Mouse (Mus musculus) MEL (cell line): ENCODE data around the gene Mgat4b. TPM values are rescaled to one million over a fixed set of nuclear protein-coding genes. Genes with fewer than 3 reads are reported as not detected.

Experiments
- DNase-seq: peaks from one replicate; pipeline ENCODE4 v3.0.0; 2011; ENCODE audit warnings: low read depth, low spot score
- H3K27ac ChIP-seq: 2 replicates; pipeline ENCODE4 v1.5.1; 2012; ENCODE audit warnings: low read depth, mild to moderate bottlenecking, control low read depth, low read length, moderate library complexity; ENCODE audit not compliant: control insufficient read depth
- H3K27me3 ChIP-seq, 2 experiments: fragments of 150-350 bp in 1 of 2; sonication (generic) in 1 of 2; 2 replicates each; pipeline ENCODE4 v1.6.1; 2012; ENCODE audit warnings: low read length in 2 of 2, mild to moderate bottlenecking in 2 of 2, improper control_type of control experiment in 1 of 2, moderate library complexity in 1 of 2; ENCODE audit not compliant: insufficient read depth in 2 of 2, control insufficient read depth in 1 of 2
- H3K36me3 ChIP-seq, 2 experiments: 2 replicates each; pipeline ENCODE4 v1.6.1; 2012 to 2014; ENCODE audit warnings: low read length in 2 of 2, improper control_type of control experiment in 1 of 2, inconsistent platforms in 1 of 2, mild to moderate bottlenecking in 1 of 2; ENCODE audit not compliant: insufficient read depth in 2 of 2, control insufficient read depth in 1 of 2
- H3K4me1 ChIP-seq, 2 experiments: fragments of 150-350 bp in 1 of 2; sonication (generic) in 1 of 2; 2 replicates each; pipeline ENCODE4 v1.6.1; 2012; ENCODE audit warnings: low read length in 2 of 2, improper control_type of control experiment in 1 of 2, mild to moderate bottlenecking in 1 of 2; ENCODE audit not compliant: insufficient read depth in 2 of 2, control insufficient read depth in 1 of 2
- H3K4me3 ChIP-seq, 2 experiments: fragments of 150-350 bp in 1 of 2; sonication (generic) in 1 of 2; 2 replicates each; pipeline ENCODE4 v1.5.1; 2012; ENCODE audit warnings: low read depth in 2 of 2, low read length in 2 of 2, mild to moderate bottlenecking in 2 of 2, moderate library complexity in 2 of 2, control low read depth in 1 of 2, improper control_type of control experiment in 1 of 2; ENCODE audit not compliant: control insufficient read depth in 1 of 2, insufficient read depth in 1 of 2
- H3K79me2 ChIP-seq: 2 replicates; pipeline ENCODE4 v1.6.1; 2012; ENCODE audit warnings: mild to moderate bottlenecking, low read length, moderate library complexity; ENCODE audit not compliant: control insufficient read depth, poor library complexity, insufficient read depth
- H3K9ac ChIP-seq: 2 replicates; pipeline ENCODE4 v1.6.1; 2012; ENCODE audit warnings: low read depth, mild to moderate bottlenecking, control low read depth, low read length, moderate library complexity; ENCODE audit not compliant: control insufficient read depth, poor library complexity, severe bottlenecking
- H3K9me3 ChIP-seq: fragments of 150-350 bp; sonication (generic); replicated peaks from 2 replicates; pipeline ENCODE4 v1.6.1; 2012; ENCODE audit warnings: mild to moderate bottlenecking, low read length, improper control_type of control experiment, moderate library complexity; ENCODE audit not compliant: insufficient read depth
- CHD2 ChIP-seq: IDR thresholded peaks from 2 replicates; pipeline ENCODE4 v1.6.1; 2011; ENCODE audit warnings: low read length, improper control_type of control experiment
- CTCF ChIP-seq, 3 experiments: IDR thresholded peaks in 2 of 3; conservative IDR thresholded peaks in 1 of 3; 2 replicates each; pipeline ENCODE4 v1.5.1; 2011 to 2012; ENCODE audit warnings: low read length in 3 of 3, low read depth in 2 of 3, mild to moderate bottlenecking in 2 of 3, improper control_type of control experiment in 1 of 3, inconsistent platforms in 1 of 3, mixed read lengths in 1 of 3, moderate library complexity in 1 of 3; ENCODE audit not compliant: control insufficient read depth in 1 of 3, insufficient read depth in 1 of 3, poor library complexity in 1 of 3, severe bottlenecking in 1 of 3
- E2F4 ChIP-seq: IDR thresholded peaks from 2 replicates; pipeline ENCODE4 v1.6.1; 2011; ENCODE audit warnings: low read depth, low read length, improper control_type of control experiment, borderline replicate concordance
- EP300 ChIP-seq, 2 experiments: IDR thresholded peaks; 2 replicates each; pipeline ENCODE4 v1.6.1; 2011; ENCODE audit warnings: improper control_type of control experiment in 2 of 2, low read length in 2 of 2, low read depth in 1 of 2, mild to moderate bottlenecking in 1 of 2
- HCFC1 ChIP-seq: IDR thresholded peaks from 2 replicates; pipeline ENCODE4 v1.6.1; 2012; ENCODE audit warnings: low read depth, mild to moderate bottlenecking, inconsistent platforms, low read length, improper control_type of control experiment, moderate library complexity
- MAX ChIP-seq: IDR thresholded peaks from 2 replicates; pipeline ENCODE4 v1.6.1; 2011; ENCODE audit warnings: low read length, improper control_type of control experiment
- MAZ ChIP-seq: IDR thresholded peaks from 2 replicates; pipeline ENCODE4 v1.6.1; 2012; ENCODE audit warnings: low read depth, mild to moderate bottlenecking, inconsistent platforms, low read length, improper control_type of control experiment
- MEF2A ChIP-seq: IDR thresholded peaks from 2 replicates; pipeline ENCODE4 v1.6.1; 2014; ENCODE audit warnings: low read depth, mild to moderate bottlenecking, inconsistent platforms, low read length, improper control_type of control experiment; ENCODE audit not compliant: poor library complexity, insufficient replicate concordance, severe bottlenecking; ENCODE audit errors: extremely low read depth
- NELFE ChIP-seq: IDR thresholded peaks from 2 replicates; pipeline ENCODE4 v1.6.1; 2011; ENCODE audit warnings: low read depth, low read length, improper control_type of control experiment
- NRF1 ChIP-seq: IDR thresholded peaks from 2 replicates; pipeline ENCODE4 v1.6.1; 2014; ENCODE audit warnings: low read depth, mild to moderate bottlenecking, inconsistent platforms, low read length, improper control_type of control experiment, moderate library complexity; ENCODE audit not compliant: poor library complexity, insufficient read depth, severe bottlenecking
- POLR2AphosphoS2 ChIP-seq: IDR thresholded peaks from 2 replicates; pipeline ENCODE4 v1.6.1; 2011; ENCODE audit warnings: low read length, improper control_type of control experiment
- RAD21 ChIP-seq: IDR thresholded peaks from 2 replicates; pipeline ENCODE4 v1.6.1; 2011; ENCODE audit warnings: mild to moderate bottlenecking, low read depth, low read length, improper control_type of control experiment
- SMC3 ChIP-seq: IDR thresholded peaks from 2 replicates; pipeline ENCODE4 v1.6.1; 2011; ENCODE audit warnings: low read depth, low read length, improper control_type of control experiment
- TCF12 ChIP-seq: IDR thresholded peaks from 2 replicates; pipeline ENCODE4 v1.6.1; 2014; ENCODE audit warnings: low read depth, mild to moderate bottlenecking, inconsistent platforms, low read length, improper control_type of control experiment, moderate library complexity
- UBTF ChIP-seq: IDR thresholded peaks from 2 replicates; pipeline ENCODE4 v1.6.1; 2012; ENCODE audit warnings: low read depth, mild to moderate bottlenecking, inconsistent platforms, low read length, improper control_type of control experiment, moderate library complexity, borderline replicate concordance; ENCODE audit not compliant: insufficient read depth
- ZMIZ1 ChIP-seq: IDR thresholded peaks from 2 replicates; pipeline ENCODE4 v1.6.1; 2012; ENCODE audit warnings: low read depth, mild to moderate bottlenecking, inconsistent platforms, low read length, improper control_type of control experiment, moderate library complexity
- ZNF384 ChIP-seq: IDR thresholded peaks from 2 replicates; pipeline ENCODE4 v1.6.1; 2012; ENCODE audit warnings: low read depth, mild to moderate bottlenecking, inconsistent platforms, low read length, improper control_type of control experiment
- polyA plus RNA-seq, 2 experiments: library from polyadenylated mRNA; stranded (reverse) in 1 of 2; unstranded in 1 of 2; fragments of >175 nt in 1 of 2; fragments of >200 nt in 1 of 2; gene quantifications; 2 replicates each; pipeline versions ENCODE4 v1.2.1 to v1.2.4; 2012; ENCODE audit warnings: low replicate concordance in 2 of 2, low read depth in 1 of 2; ENCODE audit not compliant: insufficient read length in 2 of 2, insufficient read depth in 1 of 2, missing spikeins in 1 of 2
- total RNA-seq: library from RNA; depleted of rRNA; stranded (reverse); fragments of 300-350 nt; gene quantifications from 2 replicates; pipeline ENCODE4 v1.2.3, GENCODE M21; 2012

Mgat4b gene
- total and polyA plus RNA-seq, 3 experiments: 33.7 to 69.4 TPM; not detected in 1

- no peak overlapping the region for H3K9ac ChIP-seq
- no peaks in the 10 kb centered on the region for H3K9me3 ChIP-seq
- no peak for TF ChIP-seq POLR2AphosphoS2
- no peak for TF ChIP-seq HCFC1
- no peak for TF ChIP-seq TCF12
- no peaks in the 10 kb centered on the region for H3K27me3 ChIP-seq
- DNase-seq: peak; percentile 35
- peaks cover 3 to 5% of the 10 kb centered on the region in 2 experiments; a peak in 3 of 4 replicates for H3K36me3 ChIP-seq
- no peak overlapping the region for H3K27ac ChIP-seq
- peaks cover 12% of the 10 kb centered on the region for H3K79me2 ChIP-seq
- H3K4me1 ChIP-seq: peaks cover 4 to 15% of the 10 kb centered on the region in 2 experiments; a peak in 3 of 4 replicates
- H3K4me3 ChIP-seq: no peak overlapping the region
These were observed 18.1 kb downstream of the Mgat4b start for GRCm38 (mm10) chr11:50228772-50229171.

DNA sequence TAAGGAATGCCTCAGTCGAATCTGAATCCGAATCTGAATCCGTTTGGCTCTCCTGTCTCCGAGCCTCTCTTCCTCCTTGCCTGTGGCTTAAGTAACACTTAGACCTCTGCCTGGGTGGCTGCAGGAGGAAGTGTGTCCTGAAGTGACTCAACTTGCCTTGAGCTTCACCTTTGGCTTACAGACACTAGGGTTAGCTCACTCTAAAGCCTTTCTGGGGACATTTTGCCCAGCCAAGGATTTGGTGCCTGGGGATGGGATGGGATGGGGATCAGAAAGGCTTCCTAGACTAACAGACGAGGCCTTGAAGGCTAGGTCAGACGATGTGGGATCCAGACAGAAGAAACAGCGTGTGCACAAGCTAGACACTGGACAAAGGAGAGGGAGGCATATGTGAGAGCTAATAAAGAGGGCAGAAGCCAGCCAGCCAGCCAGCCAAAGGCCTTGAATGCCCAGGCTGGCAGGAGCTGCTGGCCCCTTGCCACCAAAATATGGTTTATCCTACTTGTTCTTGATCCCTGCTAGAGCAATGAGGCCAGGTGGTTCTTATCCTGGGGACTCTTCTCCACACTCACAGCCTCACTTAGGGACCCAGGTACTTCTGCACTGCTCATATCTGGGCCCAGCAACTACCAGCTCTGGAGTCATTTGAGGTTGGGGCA lies 18.7 kb downstream of the Mgat4b start:
- Histone ChIP-seq H3K9ac (no peak overlapping the region), H3K4me1 (peaks cover 3 to 14% of the 10 kb centered on the region in 2 experiments; a peak in 3 of 4 replicates), H3K36me3 (peaks cover 2 to 5% of the 10 kb centered on the region in 2 experiments; a peak in 1 of 4 replicates), H3K4me3 (no peak overlapping the region), H3K79me2 (peaks cover 8% of the 10 kb centered on the region), H3K27ac (no peak overlapping the region), H3K27me3 (no peaks in the 10 kb centered on the region), H3K9me3 (no peaks in the 10 kb centered on the region)
- DNase-seq: no peak
- TF ChIP-seq MEF2A (no peak), CTCF (IDR thresholded peaks at IDR 0.05 in 2 of 3, conservative IDR thresholded peaks at IDR 0.05 in 1 of 3; ENCODE audit: control insufficient read depth in 1 of 3, insufficient read depth in 1 of 3, low read depth in 2 of 3, low read length in 3 of 3, poor library complexity in 1 of 3, severe bottlenecking in 1 of 3) (no peak), NELFE (no peak), RAD21 (no peak), SMC3 (no peak), MAZ (no peak), NRF1 (no peak), UBTF (no peak), ZNF384 (no peak), EP300 (IDR thresholded peaks at IDR 0.05; ENCODE audit: low read depth in 1 of 2, low read length in 2 of 2) (no peak), ZMIZ1 (no peak), E2F4 (no peak), MAX (no peak), CHD2 (no peak)
